Mouse (Mus musculus) erythroblast, embryonic 14.5 days (primary cell): Measurements from ENCODE around the gene Cdk5. TPM values are rescaled to one million over a fixed set of nuclear protein-coding genes. Genes with fewer than 3 reads are reported as not detected.

Source experiments
- H3K27me3 ChIP-seq: 2 replicates; pipeline ENCODE4 v1.6.1; 2012; ENCODE audit warnings: inconsistent platforms; ENCODE audit not compliant: control insufficient read depth
- H3K36me3 ChIP-seq: 2 replicates; pipeline ENCODE4 v1.6.1; 2012; ENCODE audit warnings: mild to moderate bottlenecking, inconsistent platforms; ENCODE audit not compliant: control insufficient read depth
- H3K4me1 ChIP-seq: 2 replicates; pipeline ENCODE4 v1.6.1; 2012; ENCODE audit warnings: inconsistent platforms; ENCODE audit not compliant: control insufficient read depth
- H3K4me3 ChIP-seq: replicated peaks from 2 replicates; pipeline ENCODE3; 2012; ENCODE audit warnings: moderate library complexity, mild to moderate bottlenecking, inconsistent platforms
- H3K9me3 ChIP-seq: 2 replicates; pipeline ENCODE4 v1.6.1; 2012; ENCODE audit warnings: low read length, inconsistent platforms, mixed read lengths; ENCODE audit not compliant: control insufficient read depth
- GATA1 ChIP-seq: IDR thresholded peaks from 2 replicates; pipeline ENCODE4 v1.6.1; 2012; ENCODE audit warnings: low read length, inconsistent platforms, mixed read lengths
- TAL1 ChIP-seq: IDR thresholded peaks from 3 replicates; pipeline ENCODE4 v1.6.1; 2012; ENCODE audit warnings: low read length, inconsistent platforms, mixed read lengths
- polyA plus RNA-seq: library from polyadenylated mRNA; stranded (reverse); fragments of >175 nt; gene quantifications from 2 replicates; pipeline ENCODE4 v1.2.3, GENCODE M21; 2012

Gene Cdk5
- polyA plus RNA-seq, 1 experiment: 0.67 TPM

DNA sequence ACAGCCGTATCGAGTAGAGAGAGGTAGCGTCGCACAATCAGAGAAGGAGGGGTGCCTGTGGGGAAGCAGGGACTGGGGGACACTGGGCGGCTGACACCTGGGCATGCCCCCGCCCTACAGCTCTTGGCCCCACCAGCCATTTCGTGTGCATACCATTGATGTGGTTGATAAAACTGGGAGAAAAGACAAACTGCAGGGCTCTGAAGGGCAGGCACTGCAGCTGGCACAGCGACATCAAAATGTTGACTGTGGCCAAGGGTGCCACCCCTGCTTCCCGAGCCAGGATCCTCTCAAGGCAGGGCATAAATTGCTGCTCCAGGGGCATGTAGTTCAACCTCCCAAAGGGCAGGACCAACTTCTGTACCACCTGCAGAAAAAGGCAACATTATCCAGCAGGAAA, 18.7 kb upstream of the Cdk5 start:
- no peaks in the 10 kb centered on the region for H3K9me3 ChIP-seq
- TF ChIP-seq TAL1 (no peak), GATA1 (no peak)
- no peaks in the 10 kb centered on the region for H3K27me3 ChIP-seq
- no peak overlapping the region for H3K4me3 ChIP-seq
- peaks cover 42% of the 10 kb centered on the region for H3K4me1 ChIP-seq
- peaks cover 60% of the 10 kb centered on the region for H3K36me3 ChIP-seq

GRCm38 (mm10) chr5:24441187-24441586, 17.9 kb upstream of the Cdk5 start:
- H3K4me3 ChIP-seq: no peak overlapping the region
- H3K36me3 ChIP-seq: peaks cover 60% of the 10 kb centered on the region
- no peaks in the 10 kb centered on the region for H3K9me3 ChIP-seq
- H3K4me1 ChIP-seq: peaks cover 35% of the 10 kb centered on the region
- no peaks in the 10 kb centered on the region for H3K27me3 ChIP-seq
- TF ChIP-seq GATA1 (no peak), TAL1 (no peak)

GRCm38 (mm10) chr5:24433993-24434392, 10.7 kb upstream of the Cdk5 start:
- no peaks in the 10 kb centered on the region for H3K9me3 ChIP-seq
- no peaks in the 10 kb centered on the region for H3K27me3 ChIP-seq
- TF ChIP-seq GATA1 (no peak), TAL1 (no peak)
- H3K36me3 ChIP-seq: peaks cover 74% of the 10 kb centered on the region
- H3K4me3 ChIP-seq: no peak overlapping the region
- no peaks in the 10 kb centered on the region for H3K4me1 ChIP-seq

DNA sequence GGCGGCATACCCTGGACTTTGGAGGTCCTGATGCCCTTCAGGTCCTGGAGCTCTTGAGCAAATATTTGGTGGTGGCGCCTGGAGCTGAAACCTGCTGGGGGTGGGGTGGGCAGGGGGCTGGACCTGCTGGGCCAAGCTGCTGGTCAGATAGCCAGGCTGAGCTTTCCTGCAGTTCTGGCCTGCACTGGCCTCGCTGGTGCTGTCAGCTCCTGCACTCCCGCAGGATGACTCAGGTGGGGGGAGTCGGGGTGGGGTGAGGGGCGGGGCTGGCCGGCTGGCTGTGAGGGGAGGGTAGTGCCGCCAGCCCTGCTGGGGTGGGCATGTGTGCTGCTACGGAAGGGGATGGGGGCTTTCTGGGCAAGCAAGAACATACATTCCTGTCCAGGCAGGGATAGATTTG, 5.3 kb upstream of the Cdk5 start:
- no peak for TF ChIP-seq GATA1
- no peak for TF ChIP-seq TAL1
- Histone ChIP-seq H3K9me3 (no peaks in the 10 kb centered on the region), H3K36me3 (peaks cover 40% of the 10 kb centered on the region), H3K4me1 (peaks cover 45% of the 10 kb centered on the region), H3K4me3 (peak overlapping the region; percentile 39), H3K27me3 (peaks cover 26% of the 10 kb centered on the region)

GRCm38 (mm10) chr5:24427981-24428402, 4.7 kb upstream of the Cdk5 start:
- TF ChIP-seq GATA1 (no peak), TAL1 (no peak)
- H3K4me1 ChIP-seq: peaks cover 50% of the 10 kb centered on the region
- H3K9me3 ChIP-seq: no peaks in the 10 kb centered on the region
- peak overlapping the region; percentile 39 for H3K4me3 ChIP-seq
- peaks cover 26% of the 10 kb centered on the region for H3K27me3 ChIP-seq
- peaks cover 36% of the 10 kb centered on the region for H3K36me3 ChIP-seq

DNA sequence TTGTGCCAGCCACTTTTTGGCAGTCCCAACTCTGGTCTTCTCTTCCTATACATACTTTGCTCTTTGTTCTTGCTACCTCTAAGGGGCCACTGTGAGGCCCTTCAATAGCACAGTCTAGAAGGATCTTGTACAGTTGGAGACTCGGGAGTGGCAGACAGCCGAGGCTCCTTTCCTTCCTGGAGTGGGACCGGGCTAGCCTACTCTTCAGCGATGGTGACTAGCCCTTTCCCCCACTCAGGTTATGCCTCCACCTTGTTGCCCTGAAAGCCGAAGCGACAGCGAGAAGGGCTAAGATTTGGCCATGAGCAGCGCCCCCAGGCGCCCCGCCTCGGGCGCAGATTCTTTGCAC, 3.9 kb upstream of the Cdk5 start:
- H3K27me3 ChIP-seq: peaks cover 26% of the 10 kb centered on the region
- TF ChIP-seq TAL1: no peak
- peaks cover 56% of the 10 kb centered on the region for H3K4me1 ChIP-seq
- H3K4me3 ChIP-seq: no peak overlapping the region
- H3K36me3 ChIP-seq: peaks cover 30% of the 10 kb centered on the region
- no peaks in the 10 kb centered on the region for H3K9me3 ChIP-seq

DNA sequence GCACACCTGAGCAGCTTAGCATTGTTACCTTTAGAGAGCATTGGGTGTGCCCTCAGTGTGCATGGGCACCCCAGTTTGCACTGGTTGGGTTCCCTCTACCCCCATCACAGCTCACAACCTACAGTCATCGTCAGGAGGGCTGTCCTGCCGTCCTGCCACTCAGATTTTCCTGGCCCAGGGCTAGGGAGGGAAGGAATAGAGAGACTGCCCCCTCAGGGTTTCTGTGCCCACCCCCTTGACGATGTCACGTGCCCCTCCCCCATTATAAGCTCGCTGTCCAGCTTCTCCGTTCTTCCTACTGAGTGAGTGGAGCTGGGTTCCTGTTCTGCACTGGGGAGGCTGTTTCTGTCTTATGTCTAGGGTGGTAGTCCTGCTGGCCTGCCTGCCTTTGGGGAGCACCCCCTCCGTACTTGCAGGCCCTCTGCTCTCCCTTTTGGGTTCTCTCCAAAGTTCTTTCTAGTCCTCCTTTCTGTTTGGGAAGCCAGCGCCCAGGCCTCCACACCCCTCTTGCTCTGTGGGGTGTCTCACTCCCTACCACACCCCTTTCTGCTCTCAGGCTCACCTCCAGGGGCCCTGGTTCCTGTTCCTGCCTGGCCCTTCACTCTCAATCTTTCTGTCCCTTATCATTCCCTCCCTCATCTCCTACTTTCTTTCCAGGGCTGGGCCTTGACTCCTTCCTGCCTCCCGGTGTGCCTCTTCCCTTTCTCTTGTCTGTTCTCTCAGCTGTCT, 3.4 kb upstream of the Cdk5 start:
- H3K36me3 ChIP-seq: peaks cover 24% of the 10 kb centered on the region
- peak overlapping the region; percentile 83 for H3K4me3 ChIP-seq
- TF ChIP-seq TAL1: no peak
- no peak for TF ChIP-seq GATA1
- H3K9me3 ChIP-seq: no peaks in the 10 kb centered on the region
- H3K27me3 ChIP-seq: peaks cover 26% of the 10 kb centered on the region
- H3K4me1 ChIP-seq: peaks cover 56% of the 10 kb centered on the region

DNA sequence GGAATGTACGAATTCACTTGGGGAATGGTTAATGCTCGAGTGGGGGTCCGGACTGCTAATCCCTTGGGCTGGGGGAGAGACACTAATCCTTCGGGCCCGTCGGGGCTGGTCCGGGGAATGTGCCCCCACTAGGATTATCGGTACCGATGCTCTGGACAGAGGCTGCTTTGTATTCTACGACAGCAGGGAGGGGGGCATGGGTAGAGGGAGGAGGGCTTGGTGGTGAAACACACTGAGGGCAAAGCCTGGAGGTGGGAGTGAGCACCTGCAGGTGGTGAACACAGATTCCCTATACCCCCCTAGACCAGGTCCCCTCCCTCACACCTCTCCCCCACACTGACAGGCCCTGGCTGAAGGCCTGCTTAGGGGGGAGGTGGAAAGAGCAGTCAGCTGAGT, 2.7 kb upstream of the Cdk5 start:
- no peaks in the 10 kb centered on the region for H3K9me3 ChIP-seq
- H3K4me3 ChIP-seq: peak overlapping the region; percentile 83
- H3K27me3 ChIP-seq: peaks cover 26% of the 10 kb centered on the region
- peaks cover 56% of the 10 kb centered on the region for H3K4me1 ChIP-seq
- peaks cover 17% of the 10 kb centered on the region for H3K36me3 ChIP-seq
- TF ChIP-seq TAL1 (no peak), GATA1 (no peak)

- H3K36me3 ChIP-seq: peaks cover 12% of the 10 kb centered on the region
- no peaks in the 10 kb centered on the region for H3K9me3 ChIP-seq
- H3K4me1 ChIP-seq: peaks cover 56% of the 10 kb centered on the region
- H3K27me3 ChIP-seq: peaks cover 26% of the 10 kb centered on the region
- peak overlapping the region; percentile 83 for H3K4me3 ChIP-seq
- TF ChIP-seq GATA1 (no peak), TAL1 (no peak)
These were observed 2.2 kb upstream of the Cdk5 start for GRCm38 (mm10) chr5:24425421-24426036.
